7 mouse cellular contexts compared by ENCODE assay signal in the genomic region with DNA sequence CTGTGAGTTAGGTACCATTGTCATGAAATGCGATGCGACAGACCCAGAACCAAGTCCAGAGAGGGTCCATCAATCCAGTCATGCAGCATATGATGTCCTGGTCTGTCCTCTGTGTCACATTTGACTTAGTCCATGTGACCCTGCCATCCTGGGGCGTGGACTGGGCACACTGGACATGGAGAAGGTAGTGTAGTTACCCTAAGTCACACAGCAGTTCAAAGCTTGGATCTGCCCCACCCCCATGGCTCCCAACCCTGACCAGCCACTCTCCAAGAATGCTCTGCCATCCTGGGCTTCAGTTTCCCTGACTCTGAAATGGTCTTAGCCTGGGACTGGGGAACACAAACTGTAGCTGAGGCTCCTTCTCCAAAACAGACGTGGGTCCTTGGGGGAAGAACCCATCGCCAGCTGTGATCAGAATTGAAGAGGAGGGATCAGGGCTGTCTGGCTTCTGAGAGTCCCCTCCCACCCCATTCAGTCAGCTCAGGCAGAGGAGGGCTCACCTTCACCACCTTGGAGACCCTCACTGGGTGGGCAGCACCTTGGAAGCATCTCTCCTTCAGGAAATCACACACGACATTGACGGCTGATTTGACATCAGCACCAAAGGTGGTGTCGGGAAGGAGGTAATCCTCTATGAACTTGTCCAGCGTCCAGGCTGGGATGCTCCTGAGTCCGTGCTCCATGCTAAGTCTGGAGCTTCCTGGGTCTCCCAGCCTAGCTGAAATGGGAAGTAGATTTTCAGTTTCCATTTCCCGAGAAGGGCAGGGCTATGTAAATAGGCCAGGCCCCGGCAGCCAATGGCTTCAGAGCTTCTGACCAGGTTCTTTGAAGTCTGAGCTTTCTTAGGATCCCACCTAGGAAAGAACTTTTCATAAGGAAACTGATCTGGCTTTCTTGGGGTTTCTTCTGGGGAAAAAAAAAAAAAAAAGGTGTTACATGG. TPM values are rescaled to one million over a fixed set of nuclear protein-coding genes. Genes with fewer than 3 reads are reported as not detected.
A peak's percentile ranks its signal among the peaks of the same experiment; 100 is the strongest.
DNase-seq lines count a peak whose midpoint lies in the region; ATAC-seq and TF ChIP-seq lines count a peak whose summit lies in the region.
"Not testable (repeated sequence)": the region's sequence is repeated elsewhere in the genome, so short reads cannot be mapped to it uniquely, and the experiment has no call there.

Gene Oas1a (minus strand): TSS at position 731 of the 943 bp plus-strand sequence.

- TF ChIP-seq CTCF in lung, embryonic 14.5 days (IDR thresholded peaks at IDR 0.05; ENCODE audit: low read depth): not testable (repeated sequence)

- peak within 1 kb of the TSS; percentile 51 for H3K4me3 ChIP-seq in brown adipose tissue, adult 24 weeks (ENCODE audit: insufficient read depth, low read depth, low read length)
- not testable (repeated sequence) for H3K4me3 ChIP-seq in forebrain, embryonic 11.5 days (ENCODE audit: low read depth, low read length); intestine, embryonic 14.5 days (ENCODE audit: low read depth, low read length); limb, embryonic 11.5 days (ENCODE audit: low read depth, low read length); lung, embryonic 14.5 days (ENCODE audit: low read depth, low read length)

- not testable (repeated sequence) for H3K36me3 ChIP-seq in forebrain, embryonic 11.5 days (ENCODE audit: control insufficient read depth, insufficient read depth, low read length); intestine, embryonic 14.5 days (ENCODE audit: control insufficient read depth, insufficient read depth, low read length); limb, embryonic 11.5 days (ENCODE audit: control insufficient read depth, insufficient read depth, low read length); lung, embryonic 14.5 days (ENCODE audit: insufficient read depth)

- H3K9ac ChIP-seq in forebrain, embryonic 11.5 days (ENCODE audit: low read length); intestine, embryonic 14.5 days (ENCODE audit: low read length); limb, embryonic 11.5 days (ENCODE audit: low read length); lung, embryonic 14.5 days: not testable (repeated sequence)

- not testable (repeated sequence) for ATAC-seq in forebrain, embryonic 11.5 days (replicated peaks; ENCODE audit: low FRiP score); limb, embryonic 11.5 days (ENCODE audit: insufficient number of reproducible peaks, low FRiP score, low TSS enrichment, low read depth); lung, embryonic 14.5 days (ENCODE audit: insufficient read depth)
- 0 out of 2 replicates have a peak, but pooled peaks have one; percentile 50 for ATAC-seq in intestine, embryonic 14.5 days (replicated peaks; ENCODE audit: low FRiP score, low TSS enrichment, low read depth)
- 0 out of 2 replicates have a peak, but pooled peaks have one; percentile 19 for ATAC-seq in neutrophil, adult 5-6 weeks (ENCODE audit: extremely low read depth, insufficient number of reproducible peaks, low FRiP score, poor library complexity, severe bottlenecking)

- H3K27me3 ChIP-seq in forebrain, embryonic 11.5 days (ENCODE audit: control insufficient read depth, insufficient read depth, low read length); intestine, embryonic 14.5 days (replicated peaks; ENCODE audit: control insufficient read depth, insufficient read depth, low read length); limb, embryonic 11.5 days (ENCODE audit: control insufficient read depth, insufficient read depth, low read length); lung, embryonic 14.5 days (ENCODE audit: insufficient read depth, low read length): not testable (repeated sequence)

- 41% methylated on average over 8 of the region's 12 CpGs for WGBS in forebrain, embryonic 11.5 days
- 35% methylated on average over 8 of the region's 12 CpGs for WGBS in intestine, embryonic 14.5 days
- WGBS in limb, embryonic 11.5 days: 48% methylated on average over 7 of the region's 12 CpGs
- WGBS in lung, embryonic 14.5 days: 33% methylated on average over 8 of the region's 12 CpGs

- H3K9me3 ChIP-seq in forebrain, embryonic 11.5 days (ENCODE audit: control insufficient read depth, low read length); intestine, embryonic 14.5 days (ENCODE audit: control insufficient read depth, low read length); limb, embryonic 11.5 days (ENCODE audit: control insufficient read depth, low read length); lung, embryonic 14.5 days (ENCODE audit: low read depth, low read length): not testable (repeated sequence)

- not testable (repeated sequence) for H3K4me1 ChIP-seq in brown adipose tissue, adult 24 weeks (ENCODE audit: control insufficient read depth, insufficient read depth, insufficient read length, low read length); forebrain, embryonic 11.5 days (replicated peaks; ENCODE audit: control insufficient read depth, insufficient read depth, low read length); intestine, embryonic 14.5 days (replicated peaks; ENCODE audit: control insufficient read depth, insufficient read depth, low read length); limb, embryonic 11.5 days (ENCODE audit: control insufficient read depth, insufficient read depth, low read length); lung, embryonic 14.5 days (ENCODE audit: insufficient read depth)

- H3K27ac ChIP-seq in brown adipose tissue, adult 24 weeks (replicated peaks; ENCODE audit: low read depth, low read length); forebrain, embryonic 11.5 days (ENCODE audit: low read depth, low read length); intestine, embryonic 14.5 days (ENCODE audit: low read depth); limb, embryonic 11.5 days (replicated peaks; ENCODE audit: low read depth, low read length); lung, embryonic 14.5 days (ENCODE audit: low read depth): not testable (repeated sequence)

- H3K4me2 ChIP-seq in forebrain, embryonic 11.5 days (ENCODE audit: low read depth, low read length, severe bottlenecking); intestine, embryonic 14.5 days (ENCODE audit: low read length); limb, embryonic 11.5 days (ENCODE audit: low read depth, severe bottlenecking); lung, embryonic 14.5 days: not testable (repeated sequence)

- peak; percentile 69 for DNase-seq in ES-CJ7 (ENCODE audit: low read depth, low spot score)
- peak; percentile 44 for DNase-seq in forebrain, embryonic 11.5 days (ENCODE audit: low spot score)
- DNase-seq in intestine, embryonic 14.5 days (ENCODE audit: low spot score): peak; percentile 50
- peak; percentile 25 for DNase-seq in limb, embryonic 11.5 days (ENCODE audit: low spot score)
- DNase-seq in lung, embryonic 14.5 days: peak; percentile 16

RNA-seq across cellular contexts. Expression of gene Oas1a, which starts in this region (rescaled TPM):
- 1.3 TPM in 1 of 2 replicates, not detected in the other for polyA plus RNA-seq in brown adipose tissue, adult 24 weeks (2012; ENCODE audit: insufficient read depth, insufficient read length, missing spikeins)
- polyA plus RNA-seq in forebrain, embryonic 11.5 days (2014; fragmentation: Nextera tagmentation; extraction: Ambion mirVana): 0.35 and 0.60 TPM in 2 replicates
- 6.0 and 6.6 TPM in 2 replicates for polyA plus RNA-seq in intestine, embryonic 14.5 days (2014; fragmentation: Nextera tagmentation; extraction: Ambion mirVana)
- polyA plus RNA-seq in limb, embryonic 11.5 days (2014; fragmentation: Nextera tagmentation; extraction: Ambion mirVana): 0.57 and 0.68 TPM in 2 replicates
- polyA plus RNA-seq in lung, embryonic 14.5 days (2014; fragmentation: Nextera tagmentation; extraction: Ambion mirVana): 1.4 and 1.8 TPM in 2 replicates
- 27.4 and 30.1 TPM in 2 replicates for total RNA-seq in neutrophil, adult 5-6 weeks (2017)

Comparison
In these comparisons a context has a peak if more than half of its experiments do, and no peak if none do; other contexts are left out.
1. Peak in DNase-seq in forebrain, embryonic 11.5 days; RNA of the gene not detected or under 1 TPM.
2. Peak in DNase-seq in limb, embryonic 11.5 days; RNA of the gene not detected or under 1 TPM.
3. DNase-seq: peak in every context shown above with its lines; median percentile 69 in ES-CJ7; 50 in intestine, embryonic 14.5 days; 44 in forebrain, embryonic 11.5 days; 25 in limb, embryonic 11.5 days; 16 in lung, embryonic 14.5 days.